Mouse (Mus musculus): ENCODE results near the gene Cd163l1.

The Cd163l1 gene

DNA sequence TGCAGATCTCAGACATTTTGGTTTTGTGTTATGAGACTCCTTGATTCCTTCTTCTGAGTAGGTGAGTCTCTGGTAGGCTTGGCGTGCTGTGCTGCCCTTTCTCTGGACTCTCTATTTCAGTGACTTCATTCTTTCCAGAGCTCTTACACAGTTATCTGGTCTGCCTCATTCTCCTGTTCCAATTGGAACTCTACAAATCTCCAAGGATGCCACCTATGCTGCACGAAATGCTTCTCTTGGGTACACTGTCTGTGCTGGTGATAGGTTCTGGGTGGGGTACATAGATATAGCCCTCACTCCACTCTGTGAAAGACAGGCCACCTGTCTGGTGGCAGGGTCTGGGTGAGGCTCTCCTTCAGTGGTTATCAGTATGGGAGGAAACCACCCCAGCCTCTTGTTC is at the start of gene Cd163l1:
Gene Cd163l1 (plus strand): TSS at position 301 of the 400 bp plus-strand sequence.
- no peak for DNase-seq

DNA sequence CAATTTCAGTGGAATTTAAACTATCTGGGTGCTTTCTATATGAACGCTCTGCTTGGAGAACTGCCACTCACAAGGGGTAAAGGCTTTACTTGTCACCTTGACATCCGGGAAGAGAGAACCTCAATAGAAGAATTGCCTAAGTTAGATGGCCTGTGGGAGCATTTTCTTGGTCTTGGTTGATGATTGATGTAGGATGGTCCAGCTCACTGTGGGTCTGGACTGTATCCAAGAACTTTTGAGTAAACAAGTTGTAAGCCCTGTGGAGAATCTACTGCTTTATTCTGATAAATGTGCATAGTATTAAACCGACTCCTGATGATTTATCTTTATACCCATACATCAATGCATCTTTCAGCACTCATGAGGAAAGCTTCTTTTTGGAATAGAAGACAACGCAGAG is 48.7 kb upstream of the Cd163l1 start:
- no peak for DNase-seq

DNA sequence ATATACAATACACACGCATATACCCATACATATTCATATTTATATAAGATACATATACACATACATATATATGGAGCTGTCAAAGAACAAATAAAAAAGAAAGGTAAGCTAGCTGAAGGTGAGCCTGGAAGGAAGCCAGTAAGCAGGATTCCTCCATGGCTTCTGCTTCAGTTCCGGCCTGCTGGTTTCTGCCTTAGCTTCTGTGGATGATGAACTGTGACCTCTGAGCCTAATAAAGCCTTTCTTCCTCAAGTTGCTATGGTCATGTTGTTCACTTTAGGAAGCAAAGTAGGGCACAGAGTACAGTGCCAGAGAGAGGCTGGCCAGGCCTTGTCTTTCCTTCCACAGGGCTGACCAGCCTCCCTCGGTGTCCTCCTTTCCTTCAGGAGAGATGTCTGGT is 47.2 kb upstream of the Cd163l1 start:
- no peak for DNase-seq

- peak; percentile 80 to 86 for DNase-seq
Observed at GRCm38 (mm10) chr7:140172936-140173335, 45.1 kb upstream of the Cd163l1 start, which contains the start of gene Olfr523. Gene Olfr523, plus strand, starts transcription at chr7:140173217.

DNA sequence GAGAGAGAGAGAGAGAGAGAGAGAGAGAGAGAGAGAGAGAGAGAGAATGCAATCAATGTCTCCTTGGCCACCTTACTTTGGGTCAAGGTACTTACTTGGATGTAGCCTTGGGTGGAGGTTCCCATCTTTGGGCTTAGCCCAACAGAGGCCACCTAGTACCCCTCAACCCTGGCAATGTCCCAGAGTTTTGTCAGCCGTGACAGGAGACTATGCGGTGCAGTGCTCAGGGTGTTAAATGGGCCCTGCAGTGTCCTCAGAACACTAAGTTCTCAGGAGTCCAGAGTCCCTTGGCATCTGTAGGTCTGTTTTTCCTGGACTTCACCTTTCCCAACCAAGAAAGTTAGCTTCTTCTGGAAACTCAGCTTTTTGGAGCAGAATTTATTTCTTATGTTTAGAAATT is 38.9 kb upstream of the Cd163l1 start:
- DNase-seq = no peak

- no peak for DNase-seq
Observed at GRCm38 (mm10) chr7:140180692-140181091, 37.4 kb upstream of the Cd163l1 start.

DNA sequence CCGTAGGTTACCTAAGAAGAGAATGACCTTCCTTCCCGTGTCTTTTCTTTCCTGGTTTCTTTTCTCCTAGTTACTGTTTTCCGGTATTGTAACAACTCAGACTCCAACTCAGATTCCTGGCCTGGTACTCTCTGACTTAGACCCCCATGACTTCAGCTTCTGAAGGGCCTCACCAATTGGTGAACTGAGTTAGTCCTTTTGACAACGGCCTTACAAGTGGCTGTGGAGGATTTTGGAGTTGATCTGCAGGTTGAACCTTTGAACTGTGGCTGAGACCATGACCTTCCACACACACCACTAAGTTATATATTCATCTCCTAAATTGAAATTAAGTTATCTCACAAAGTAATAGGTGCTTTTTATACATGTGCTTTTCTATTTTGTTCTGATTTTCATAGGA is 33.9 kb upstream of the Cd163l1 start:
- DNase-seq = no peak

- peak; percentile 22 to 23 for DNase-seq
Observed at GRCm38 (mm10) chr7:140186646-140187620, 31.1 kb upstream of the Cd163l1 start.

DNA sequence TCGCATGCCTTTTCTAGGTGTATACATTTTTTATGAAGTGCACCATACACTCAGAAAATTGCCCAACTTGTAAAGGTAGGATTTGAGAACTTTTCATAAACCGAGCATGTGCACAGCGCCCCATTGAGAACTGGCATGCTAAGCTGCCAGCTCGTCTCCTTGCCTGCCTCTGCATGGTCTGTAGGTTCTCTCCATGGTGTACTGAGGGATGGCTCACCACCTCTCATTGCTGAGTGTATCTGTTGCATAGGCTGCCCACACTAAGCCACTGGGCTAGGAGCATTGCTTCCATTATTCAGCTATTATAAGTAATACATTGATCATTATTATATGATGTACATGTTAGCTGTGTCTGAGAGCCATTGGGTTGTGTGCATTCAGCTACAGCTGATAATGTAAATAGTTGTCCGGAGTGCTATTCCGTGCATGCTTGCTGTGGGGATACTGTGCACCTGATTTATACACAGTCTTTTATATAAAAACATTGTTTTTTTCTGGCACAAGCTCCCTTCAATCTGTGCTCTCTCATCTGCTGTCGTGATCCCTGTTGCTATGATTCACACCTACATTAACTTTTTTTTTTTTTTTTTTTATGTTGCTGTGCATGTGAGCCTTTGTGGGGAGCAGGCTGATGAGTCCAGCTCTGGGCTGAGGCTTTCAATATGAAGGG is 30.2 kb upstream of the Cd163l1 start:
- DNase-seq = no peak

DNA sequence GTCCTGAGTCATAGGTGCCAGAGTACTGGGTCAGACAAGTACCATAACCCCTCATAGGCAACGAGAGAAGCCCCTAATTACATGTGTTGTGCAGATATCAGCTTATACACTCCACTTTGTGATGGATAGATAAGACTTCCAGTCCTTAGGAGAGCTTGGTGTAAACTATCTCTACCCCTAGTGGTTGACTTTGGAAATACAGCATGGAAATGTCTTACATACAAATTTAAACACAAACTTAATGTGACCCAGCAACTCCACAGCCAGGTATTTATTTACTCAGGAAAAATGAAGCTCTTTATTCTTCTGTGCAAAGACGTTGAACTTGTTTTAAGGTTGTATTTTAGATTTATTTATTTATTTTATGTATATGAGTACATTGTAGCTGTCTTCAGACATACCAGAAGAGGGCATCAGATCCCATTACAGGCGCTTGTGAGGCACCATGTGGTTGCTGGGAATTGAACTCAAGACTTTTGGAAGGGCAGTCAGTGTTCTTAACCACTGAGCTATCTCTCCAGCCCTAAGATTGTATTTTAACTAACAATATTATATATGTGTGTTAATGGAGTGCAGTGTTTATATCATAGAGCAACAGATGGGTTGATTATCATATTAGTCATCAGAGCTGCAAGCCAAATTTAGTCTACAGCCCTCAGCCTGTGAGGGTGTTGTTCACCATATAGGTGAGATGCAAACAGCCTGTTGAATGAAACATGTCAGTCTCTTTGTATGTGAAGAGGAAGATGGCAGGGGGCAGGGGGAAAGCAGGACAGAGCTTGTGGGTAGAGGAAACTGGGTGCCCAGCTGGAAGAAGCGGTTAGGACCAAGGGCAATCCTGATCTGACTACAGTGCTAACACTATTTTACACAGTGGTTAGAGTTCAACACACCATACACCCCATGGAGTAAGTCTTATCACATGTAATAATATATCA is 29.4 kb upstream of the Cd163l1 start:
- DNase-seq = peak in 1 of 2 experiments; percentile 53

- no peak for DNase-seq
Observed at GRCm38 (mm10) chr7:140190435-140190834, 27.6 kb upstream of the Cd163l1 start.

DNA sequence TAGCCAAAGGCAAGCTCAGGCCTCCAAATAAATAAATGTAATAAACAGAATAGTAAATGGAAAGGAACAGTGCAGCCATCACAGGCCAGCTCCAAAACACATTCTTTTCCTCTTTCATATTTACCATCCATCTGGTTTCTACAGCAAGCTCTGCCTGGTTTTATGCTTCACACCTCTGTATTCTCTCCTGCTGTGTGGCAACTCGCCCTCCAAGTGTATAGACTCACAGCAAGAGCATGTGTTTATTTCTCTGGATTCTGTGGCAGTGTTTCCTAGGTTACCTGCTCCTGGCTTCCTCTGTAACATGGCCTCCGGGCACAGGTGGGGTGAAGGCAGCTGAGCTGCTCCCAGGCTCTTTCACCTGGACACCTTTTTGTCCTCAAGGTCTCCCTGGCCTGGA is 25.6 kb upstream of the Cd163l1 start:
- DNase-seq = no peak

DNA sequence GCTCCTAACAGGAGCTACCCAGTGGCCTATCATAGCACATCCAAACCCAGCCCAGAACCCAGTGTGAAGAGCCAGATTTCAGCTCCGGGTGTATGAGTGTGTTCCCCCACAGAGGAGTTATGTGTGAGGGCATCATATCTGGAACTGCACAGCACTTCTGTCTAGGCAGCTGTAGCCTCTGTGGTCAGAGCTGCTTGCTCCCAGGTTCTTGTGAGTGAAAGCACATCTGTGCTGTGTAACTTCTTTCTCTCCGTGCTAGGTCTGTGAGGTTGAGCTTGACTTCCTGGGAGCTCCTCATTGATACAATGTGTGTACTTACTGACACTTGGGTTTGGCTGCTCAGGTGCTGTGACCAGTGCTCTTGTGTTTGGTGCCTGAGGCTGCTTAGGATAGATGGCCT is 25.2 kb upstream of the Cd163l1 start:
- no peak for DNase-seq

GRCm38 (mm10) chr7:140194031-140194430 is 24.0 kb upstream of the Cd163l1 start:
- DNase-seq = no peak

- DNase-seq = no peak
Observed at GRCm38 (mm10) chr7:140196002-140196401, 22.1 kb upstream of the Cd163l1 start.

DNA sequence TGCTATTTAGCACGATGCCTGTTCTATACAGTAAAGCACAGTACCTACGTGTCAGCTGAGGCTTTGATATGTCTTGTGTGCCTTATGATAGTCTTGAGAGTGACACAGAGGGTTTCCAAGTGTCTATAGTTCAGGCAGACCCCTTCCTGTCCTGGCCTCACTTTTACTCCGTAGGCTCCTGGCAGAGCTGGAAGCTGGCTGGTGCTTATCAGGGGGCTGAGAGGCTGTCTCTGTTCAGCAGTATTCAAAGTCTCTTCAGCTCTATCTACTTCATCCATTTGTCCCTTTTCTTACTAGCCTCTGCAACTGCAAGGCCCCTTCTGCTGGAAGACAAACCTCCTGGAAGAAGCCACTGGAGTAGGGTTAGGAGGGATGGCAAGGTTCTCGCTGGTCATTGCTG is 17.0 kb upstream of the Cd163l1 start:
- DNase-seq = no peak

GRCm38 (mm10) chr7:140205864-140206263 is 12.2 kb upstream of the Cd163l1 start, which contains the start of gene Olfr524:
Gene Olfr524, minus strand, starts transcription at chr7:140205964.
- DNase-seq = no peak

DNA sequence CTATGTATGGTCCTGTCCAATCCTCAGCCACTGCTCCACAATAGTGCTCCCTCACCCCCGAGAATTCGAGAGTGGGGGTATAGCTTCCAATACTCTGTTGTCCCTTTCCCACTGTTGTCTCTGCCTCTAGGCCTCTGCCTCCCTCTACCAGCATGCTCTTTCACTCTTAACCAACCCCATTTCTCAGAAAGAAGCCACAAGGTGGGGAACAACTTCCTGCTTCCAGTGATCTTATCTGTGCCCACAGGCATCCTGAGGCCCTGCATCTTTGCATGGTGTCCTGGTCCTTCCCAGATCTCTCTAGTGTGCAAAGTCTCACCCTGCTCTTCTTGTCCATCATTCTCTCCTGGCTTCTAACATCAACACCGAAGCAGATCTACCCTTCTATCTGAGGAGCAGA is 11.2 kb upstream of the Cd163l1 start:
- no peak for DNase-seq

DNA sequence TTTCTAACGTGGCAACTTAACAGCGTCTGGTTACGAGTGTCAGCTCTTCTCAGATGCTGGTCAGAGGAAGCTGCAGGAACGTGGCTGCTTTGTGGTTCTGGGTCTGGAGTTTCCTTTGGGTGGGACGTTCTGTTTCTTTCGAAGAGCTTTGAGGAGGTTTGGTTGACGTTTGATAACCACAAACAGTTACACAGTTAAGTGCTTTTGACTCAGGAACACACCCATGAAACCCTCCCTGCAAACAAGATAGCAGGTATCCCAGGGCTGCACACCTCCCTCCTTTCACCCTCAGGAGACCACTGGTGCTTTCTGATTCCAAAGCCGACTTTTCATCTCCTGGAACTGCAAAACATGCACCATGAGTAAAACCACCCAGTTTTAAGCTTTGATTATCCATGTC is 9.9 kb upstream of the Cd163l1 start:
- DNase-seq = no peak

DNA sequence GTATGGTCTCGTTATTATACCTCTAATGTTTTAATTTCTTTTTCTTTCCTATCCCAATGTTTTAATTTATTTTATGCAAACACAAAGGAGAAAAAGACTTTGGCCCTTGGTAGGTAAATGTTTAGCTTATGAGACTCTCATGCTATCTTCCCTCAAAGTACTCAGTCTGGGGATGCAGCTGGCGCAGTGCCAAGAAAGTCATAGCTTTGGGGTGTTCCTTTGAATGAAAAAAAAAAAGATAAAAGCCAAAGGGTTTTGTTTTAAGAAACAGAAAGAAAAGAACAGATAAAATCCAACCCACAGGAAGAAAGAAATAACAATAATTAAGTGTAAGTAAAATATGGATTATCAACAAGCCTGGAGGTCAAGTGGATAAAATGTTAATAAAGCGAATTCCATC is 9.4 kb upstream of the Cd163l1 start:
- peak; percentile 23 to 30 for DNase-seq

DNA sequence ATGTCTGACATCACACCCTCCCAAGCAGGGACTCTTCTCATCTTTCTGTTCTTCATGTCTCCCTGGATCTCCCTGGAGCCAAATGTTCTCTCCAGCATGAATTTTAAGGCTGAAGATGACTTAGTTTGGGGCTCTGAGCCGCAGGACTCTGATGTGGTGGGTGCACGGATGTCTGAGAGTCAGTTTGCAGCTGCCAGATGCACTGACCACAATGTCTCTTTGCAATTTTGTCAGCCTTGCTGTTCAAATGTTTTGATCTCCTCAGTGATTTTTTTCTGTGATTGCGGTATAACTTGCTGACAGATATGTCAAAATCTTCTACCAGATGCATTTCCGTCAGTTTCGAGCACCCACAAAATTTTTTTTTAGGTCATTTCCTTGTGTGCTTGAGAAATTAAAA is 4.2 kb upstream of the Cd163l1 start:
- no peak for DNase-seq

GRCm38 (mm10) chr7:140219268-140219667 is 1.2 kb downstream of the Cd163l1 start:
- DNase-seq = no peak

- no peak for DNase-seq
Observed at GRCm38 (mm10) chr7:140220375-140220774, 2.3 kb downstream of the Cd163l1 start.

All from cerebellum, postnatal 10 days (tissue).